Mouse (Mus musculus): Measurements from ENCODE around the gene Unc80. TPM values are rescaled to one million over a fixed set of nuclear protein-coding genes. Genes with fewer than 3 reads are reported as not detected.

Gene Unc80
- polyA plus RNA-seq (2015; fragmentation: Nextera tagmentation; extraction: Ambion mirVana): 3.9 and 4.3 TPM in 2 replicates

DNA sequence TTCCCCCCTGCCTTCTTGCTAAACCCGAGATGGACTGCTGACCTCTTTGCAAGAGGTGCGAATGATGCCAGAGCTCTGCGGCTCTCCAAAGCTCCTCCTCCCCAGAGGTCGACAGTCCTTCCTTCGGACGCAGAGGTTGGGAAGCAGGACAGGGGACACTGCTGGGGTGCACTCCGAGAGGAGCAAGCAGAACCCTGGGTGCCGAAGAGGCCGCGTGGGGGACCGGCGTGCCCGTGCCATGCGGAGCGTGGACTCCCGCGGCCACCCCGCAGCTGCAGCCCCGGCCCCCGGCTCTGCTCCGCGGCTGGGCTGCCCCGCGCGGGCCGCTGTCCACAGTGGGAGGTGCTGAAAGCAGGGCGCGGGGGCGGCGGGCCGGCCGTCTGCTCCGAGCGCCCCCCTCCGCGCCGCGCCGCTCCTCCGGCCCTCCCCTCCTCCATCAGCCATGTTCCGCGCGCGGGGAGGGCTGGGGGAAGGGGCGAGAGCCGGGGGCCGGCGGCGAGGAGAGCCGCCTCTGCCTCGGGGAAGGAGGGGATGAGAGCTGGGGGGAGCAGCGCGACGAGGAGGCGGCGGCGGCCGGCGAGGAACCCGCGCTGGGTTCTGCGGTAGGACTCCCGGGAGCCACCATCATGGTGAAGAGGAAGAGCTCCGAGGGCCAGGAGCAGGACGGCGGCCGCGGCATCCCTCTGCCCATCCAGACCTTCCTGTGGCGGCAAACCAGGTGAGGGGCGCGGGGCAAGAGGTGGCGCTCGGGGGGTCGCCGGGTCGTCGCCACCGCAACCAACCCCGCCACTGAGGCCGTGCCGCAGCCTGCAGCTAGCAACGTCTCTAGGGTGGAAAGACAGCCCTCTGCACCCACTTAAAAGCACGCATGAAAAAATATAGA is at the start of gene Unc80:
TSS of gene Unc80 (plus strand) at position 547 of the 883 bp plus-strand sequence.
- H3K36me3 ChIP-seq: no peaks in the 10 kb centered on the region; the same call in 1 of the 2 replicates
- peaks cover 12% of the 10 kb centered on the region for H3K4me1 ChIP-seq (replicated peaks)
- H3K27me3 ChIP-seq: no peaks in the 10 kb centered on the region
- H3K9me3 ChIP-seq: no peaks in the 10 kb centered on the region
- peak within 1 kb of the TSS; percentile 82 for H3K4me2 ChIP-seq
- H3K9ac ChIP-seq: peak within 1 kb of the TSS; percentile 88
- H3K27ac ChIP-seq: peak within 1 kb of the TSS; percentile 73
- under 1% methylated on average over 56 of the region's 83 CpGs for WGBS
- H3K4me3 ChIP-seq: peak within 1 kb of the TSS; percentile 74
- peak; percentile 94 for ATAC-seq (ENCODE audit: low FRiP score)

DNA sequence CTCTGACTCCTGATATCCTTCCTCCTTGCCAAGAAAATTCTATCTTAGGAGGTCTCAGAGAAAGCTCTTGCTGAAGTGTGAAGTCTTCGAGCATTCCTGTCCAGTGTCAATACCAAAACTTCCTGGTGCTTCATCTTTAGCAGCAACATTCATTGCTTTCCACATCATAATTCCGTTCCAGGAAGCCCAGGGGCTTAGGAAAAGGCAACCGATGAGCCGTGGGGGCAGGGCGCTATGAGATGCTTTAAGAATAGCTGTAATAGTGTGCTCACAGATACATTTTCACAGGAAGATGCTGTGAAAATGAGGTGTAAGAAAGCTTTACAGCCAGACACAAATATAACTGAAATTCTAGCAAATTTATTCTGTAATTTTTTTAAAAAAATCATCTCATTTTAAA is 42.1 kb upstream of the Unc80 start:
- H3K4me1 ChIP-seq (replicated peaks): no peaks in the 10 kb centered on the region
- WGBS: 95% methylated on average over 5 of the region's 5 CpGs
- no peak overlapping the region for H3K4me3 ChIP-seq
- no peak overlapping the region for H3K4me2 ChIP-seq
- ATAC-seq (ENCODE audit: low FRiP score): no peak
- H3K9me3 ChIP-seq: no peaks in the 10 kb centered on the region
- no peaks in the 10 kb centered on the region for H3K27me3 ChIP-seq
- H3K36me3 ChIP-seq: peaks cover 69% of the 10 kb centered on the region
- no peak overlapping the region for H3K27ac ChIP-seq
- H3K9ac ChIP-seq: no peak overlapping the region

DNA sequence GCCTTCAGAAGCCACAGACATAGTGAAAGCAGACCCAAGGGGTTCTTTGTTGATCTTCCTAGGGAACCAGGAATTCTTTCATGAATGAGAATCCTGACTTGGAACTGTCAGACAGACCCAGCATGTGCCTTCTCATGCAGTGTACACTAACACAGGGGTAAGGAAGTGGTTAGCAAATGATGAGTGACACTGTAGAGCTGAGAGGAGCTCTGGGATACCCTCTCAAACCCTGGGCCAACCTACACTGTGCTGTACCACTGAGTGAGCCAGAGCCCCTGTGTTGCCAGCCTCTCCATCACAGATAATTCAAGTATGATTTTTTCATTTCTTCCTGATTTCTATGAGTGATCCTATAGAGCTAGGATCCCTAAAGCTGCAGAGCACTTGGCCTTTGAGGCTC is 37.2 kb upstream of the Unc80 start:
- Histone ChIP-seq H3K4me1 (replicated peaks) (no peaks in the 10 kb centered on the region), H3K9ac (no peak overlapping the region), H3K27me3 (no peaks in the 10 kb centered on the region), H3K4me2 (no peak overlapping the region), H3K4me3 (no peak overlapping the region), H3K9me3 (no peaks in the 10 kb centered on the region), H3K27ac (peak overlapping the region; percentile 6; the same call in 1 of the 2 replicates), H3K36me3 (peaks cover 55% of the 10 kb centered on the region)
- no peak for ATAC-seq (ENCODE audit: low FRiP score)

DNA sequence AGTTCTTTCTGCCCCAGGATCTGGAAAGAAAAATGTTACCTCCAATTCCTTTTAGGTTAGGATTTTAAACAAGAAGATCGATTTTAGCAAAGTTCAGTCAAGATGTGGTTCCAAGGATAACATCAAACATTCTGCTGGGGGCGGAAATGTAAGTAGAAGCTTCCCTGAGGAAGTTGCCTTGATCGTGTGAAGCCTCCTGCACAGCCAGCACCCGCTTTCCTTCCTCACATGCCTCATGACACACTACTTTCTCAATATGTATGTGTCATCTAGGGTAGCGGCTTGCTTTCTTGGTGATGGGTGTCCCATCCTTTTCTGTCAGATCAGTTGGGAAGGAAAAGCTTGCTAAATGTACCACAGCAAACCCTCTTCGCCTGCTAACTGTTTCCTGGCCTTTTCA is 36.7 kb upstream of the Unc80 start:
- H3K27ac ChIP-seq: no peak overlapping the region
- H3K9ac ChIP-seq: no peak overlapping the region
- H3K36me3 ChIP-seq: peaks cover 50% of the 10 kb centered on the region
- no peaks in the 10 kb centered on the region for H3K27me3 ChIP-seq
- ATAC-seq (ENCODE audit: low FRiP score): no peak
- H3K9me3 ChIP-seq: no peaks in the 10 kb centered on the region
- WGBS: 90% methylated on average over 6 of the region's 6 CpGs
- H3K4me2 ChIP-seq: no peak overlapping the region
- no peak overlapping the region for H3K4me3 ChIP-seq
- no peaks in the 10 kb centered on the region for H3K4me1 ChIP-seq (replicated peaks)

DNA sequence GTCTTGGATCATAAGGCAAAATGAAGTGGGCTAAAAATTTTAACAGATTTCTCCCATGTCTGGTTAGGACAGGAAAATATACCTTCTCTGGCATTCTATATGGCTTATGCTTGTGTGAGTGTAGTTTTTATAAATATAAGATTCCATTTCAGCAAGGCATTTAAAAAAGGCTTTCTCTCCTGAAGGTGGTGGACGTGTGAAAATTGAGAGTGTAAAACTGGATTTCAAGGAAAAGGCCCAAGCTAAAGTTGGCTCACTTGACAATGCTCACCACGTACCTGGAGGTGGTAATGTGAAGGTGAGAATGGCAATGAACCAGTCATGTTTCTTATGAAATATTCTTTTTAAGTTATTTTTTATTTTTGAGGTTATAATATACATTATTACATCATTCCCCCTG is 30.1 kb upstream of the Unc80 start:
- no peak overlapping the region for H3K9ac ChIP-seq
- no peaks in the 10 kb centered on the region for H3K9me3 ChIP-seq
- no peak for ATAC-seq (ENCODE audit: low FRiP score)
- no peaks in the 10 kb centered on the region for H3K27me3 ChIP-seq
- no peaks in the 10 kb centered on the region for H3K4me1 ChIP-seq (replicated peaks)
- H3K4me3 ChIP-seq: no peak overlapping the region
- no peak overlapping the region for H3K4me2 ChIP-seq
- H3K36me3 ChIP-seq: peaks cover 56% of the 10 kb centered on the region
- H3K27ac ChIP-seq: no peak overlapping the region
- WGBS: 95% methylated on average over 2 of the region's 2 CpGs

DNA sequence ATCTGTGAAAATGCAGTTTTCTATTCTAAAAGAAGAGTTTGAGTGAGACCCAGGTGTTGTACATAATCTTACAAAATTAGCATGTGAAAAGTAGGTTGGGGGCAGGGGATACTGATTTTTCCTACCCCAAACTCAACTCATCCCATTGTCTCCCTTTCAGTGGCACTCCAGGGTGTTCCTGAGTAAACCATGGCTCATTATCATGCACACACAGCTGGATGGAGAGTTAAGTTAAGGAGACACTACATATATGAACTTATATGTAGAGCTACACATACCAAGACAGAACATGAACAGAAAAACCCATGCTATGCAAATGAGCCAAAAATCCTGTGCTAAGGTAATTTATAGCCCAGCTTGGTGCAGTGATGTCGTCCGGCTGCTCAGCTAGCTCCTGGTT is 25.2 kb upstream of the Unc80 start:
- WGBS: 67% methylated on average over 2 of the region's 2 CpGs
- Histone ChIP-seq H3K4me1 (replicated peaks) (no peaks in the 10 kb centered on the region), H3K9ac (no peak overlapping the region), H3K4me3 (no peak overlapping the region), H3K27me3 (no peaks in the 10 kb centered on the region), H3K36me3 (peaks cover 51% of the 10 kb centered on the region), H3K4me2 (no peak overlapping the region), H3K9me3 (no peaks in the 10 kb centered on the region), H3K27ac (no peak overlapping the region)
- ATAC-seq (ENCODE audit: low FRiP score): no peak

DNA sequence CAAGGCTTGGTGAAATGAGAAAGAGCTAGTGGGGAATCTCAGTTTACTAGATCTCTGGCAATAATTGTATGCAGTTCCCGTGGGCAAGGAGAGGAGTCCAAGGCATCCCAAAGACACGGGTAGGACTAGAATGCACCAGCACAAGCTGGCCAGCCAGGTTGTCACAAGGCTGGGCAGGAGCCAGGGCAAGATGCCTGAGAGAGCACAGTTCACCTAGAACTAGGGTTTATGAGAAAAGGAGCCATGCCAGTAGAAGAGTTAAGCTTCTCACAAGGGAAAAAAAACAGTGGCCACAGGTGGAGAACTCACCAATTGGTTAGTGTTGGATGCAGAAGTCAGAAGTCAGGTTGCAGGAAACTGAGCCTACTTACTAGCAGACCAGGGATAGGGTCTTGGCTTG is 18.7 kb upstream of the Unc80 start:
- Histone ChIP-seq H3K4me2 (no peak overlapping the region), H3K27me3 (no peaks in the 10 kb centered on the region), H3K4me3 (no peak overlapping the region), H3K4me1 (replicated peaks) (no peaks in the 10 kb centered on the region; the same call in 1 of the 2 replicates), H3K9ac (no peak overlapping the region), H3K9me3 (no peaks in the 10 kb centered on the region), H3K36me3 (peaks cover 3% of the 10 kb centered on the region), H3K27ac (no peak overlapping the region)
- 68% methylated on average over 2 of the region's 2 CpGs for WGBS
- no peak for ATAC-seq (ENCODE audit: low FRiP score)

DNA sequence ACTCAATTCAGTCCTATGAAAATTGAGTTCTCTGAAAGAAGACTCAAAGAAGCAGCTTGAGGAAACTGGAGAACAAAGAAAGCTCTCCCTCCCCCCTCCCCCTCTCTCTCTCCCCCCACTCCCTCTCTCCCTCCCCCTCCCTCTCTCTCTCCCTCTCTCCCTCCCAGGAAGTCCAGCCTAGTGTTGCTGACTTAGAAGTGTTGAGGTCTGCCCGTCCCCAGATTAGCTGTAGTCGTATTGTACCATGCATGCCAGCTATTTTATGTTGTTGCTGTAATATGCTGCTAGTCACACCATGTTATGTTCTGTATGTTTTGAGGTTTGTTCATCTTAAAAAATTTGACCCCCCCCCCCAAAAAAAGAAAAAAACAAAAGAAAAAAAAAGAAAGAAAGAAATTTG is 11.6 kb upstream of the Unc80 start:
- ATAC-seq (ENCODE audit: low FRiP score): no peak
- H3K4me2 ChIP-seq: no peak overlapping the region
- WGBS: 22% methylated on average over 2 of the region's 2 CpGs

DNA sequence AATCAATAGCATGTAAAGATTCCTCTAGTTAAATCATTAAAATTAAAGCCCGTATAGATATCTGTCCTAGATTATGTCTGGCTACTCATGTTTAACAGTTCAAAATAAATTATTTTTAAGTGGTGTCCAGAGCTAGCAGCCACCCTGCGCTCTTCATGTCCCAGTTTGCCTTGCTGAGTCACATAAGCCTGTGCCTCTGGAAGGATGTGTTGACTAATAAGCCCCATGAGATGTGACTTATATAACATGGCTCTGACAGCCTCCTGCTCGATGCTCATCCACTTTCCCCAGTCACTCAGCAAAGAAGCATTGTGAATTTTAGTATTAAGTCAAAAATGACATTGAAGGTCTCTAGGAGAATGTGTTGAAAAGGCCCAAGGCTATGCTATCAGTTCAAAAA is 10.4 kb upstream of the Unc80 start:
- no peaks in the 10 kb centered on the region for H3K9me3 ChIP-seq
- no peak for ATAC-seq (ENCODE audit: low FRiP score)
- WGBS: 75% methylated on average over 3 of the region's 3 CpGs
- no peaks in the 10 kb centered on the region for H3K27me3 ChIP-seq
- H3K4me2 ChIP-seq: no peak overlapping the region
- no peak overlapping the region for H3K4me3 ChIP-seq
- no peak overlapping the region for H3K9ac ChIP-seq
- no peaks in the 10 kb centered on the region for H3K4me1 ChIP-seq (replicated peaks)
- H3K27ac ChIP-seq: no peak overlapping the region
- no peaks in the 10 kb centered on the region for H3K36me3 ChIP-seq

More for the DNA sequence above, 11.6 kb upstream of the Unc80 start:
- no peaks in the 10 kb centered on the region for H3K36me3 ChIP-seq
- no peak overlapping the region for H3K4me3 ChIP-seq
- H3K9ac ChIP-seq: no peak overlapping the region
- H3K27me3 ChIP-seq: no peaks in the 10 kb centered on the region
- no peaks in the 10 kb centered on the region for H3K4me1 ChIP-seq (replicated peaks)
- H3K27ac ChIP-seq: no peak overlapping the region
- no peaks in the 10 kb centered on the region for H3K9me3 ChIP-seq

DNA sequence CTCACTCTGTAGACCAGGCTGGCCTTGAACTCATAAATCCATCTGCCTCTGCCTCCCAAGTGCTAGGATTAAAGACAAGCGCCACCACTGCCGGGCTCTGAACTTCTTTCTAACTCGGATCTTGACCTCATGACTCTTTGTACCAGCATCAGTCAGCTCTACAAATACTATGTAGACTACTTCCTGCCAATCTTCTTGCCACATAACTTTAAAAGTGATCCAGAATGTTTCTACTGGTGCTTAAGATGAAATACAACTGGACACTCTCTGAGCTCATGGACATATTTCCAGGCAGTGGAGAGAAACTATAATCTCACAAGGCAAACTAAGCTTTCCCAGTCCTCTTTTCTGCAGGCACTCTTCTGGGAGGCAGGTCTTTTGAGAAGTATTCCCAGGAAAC is 8.8 kb upstream of the Unc80 start:
- no peaks in the 10 kb centered on the region for H3K36me3 ChIP-seq
- no peak overlapping the region for H3K4me3 ChIP-seq
- H3K4me2 ChIP-seq: no peak overlapping the region
- no peaks in the 10 kb centered on the region for H3K4me1 ChIP-seq (replicated peaks)
- H3K9me3 ChIP-seq: no peaks in the 10 kb centered on the region
- no peaks in the 10 kb centered on the region for H3K27me3 ChIP-seq
- H3K27ac ChIP-seq: no peak overlapping the region
- 78% methylated on average over 3 of the region's 3 CpGs for WGBS
- no peak overlapping the region for H3K9ac ChIP-seq
- no peak for ATAC-seq (ENCODE audit: low FRiP score)

DNA sequence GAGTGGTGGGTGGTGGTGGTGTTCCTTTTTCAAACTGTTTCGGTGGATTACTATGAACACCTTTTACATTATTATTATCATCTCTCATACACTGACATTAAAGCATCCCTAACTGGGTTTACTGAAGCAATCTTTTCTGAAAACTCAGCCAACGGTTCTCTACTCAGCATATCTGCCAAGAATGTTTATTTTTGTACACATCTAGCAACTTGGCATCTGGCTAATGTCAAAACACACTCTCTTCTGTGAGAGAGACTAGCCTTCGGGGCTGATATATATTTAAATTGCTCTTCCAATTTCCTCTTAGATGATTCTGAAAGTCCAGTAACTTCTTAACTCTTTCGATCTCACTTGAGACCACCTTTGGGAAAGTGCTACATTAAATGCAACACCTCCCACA is 7.3 kb upstream of the Unc80 start:
- Histone ChIP-seq H3K4me2 (no peak overlapping the region), H3K9me3 (no peaks in the 10 kb centered on the region), H3K27ac (no peak overlapping the region), H3K36me3 (no peaks in the 10 kb centered on the region), H3K4me1 (replicated peaks) (no peaks in the 10 kb centered on the region), H3K27me3 (no peaks in the 10 kb centered on the region), H3K9ac (no peak overlapping the region), H3K4me3 (no peak overlapping the region)
- 90% methylated on average over 4 of the region's 4 CpGs for WGBS
- no peak for ATAC-seq (ENCODE audit: low FRiP score)

DNA sequence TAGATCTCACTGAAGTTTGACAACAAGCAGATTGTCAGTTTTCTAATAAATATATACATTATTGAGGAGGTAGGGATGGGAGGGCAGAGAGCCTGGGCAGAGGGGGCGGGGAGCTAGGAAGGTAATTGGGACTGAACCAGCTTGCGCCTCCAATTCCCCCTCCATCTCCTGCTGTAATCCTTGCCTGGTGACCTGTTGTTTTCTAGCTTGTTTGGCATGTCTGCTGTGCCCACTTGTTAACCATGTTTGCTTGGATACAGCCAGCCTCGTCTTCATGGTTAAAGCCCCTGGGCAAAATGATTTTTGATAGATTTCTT is 495 bp downstream of the Unc80 start:
- peak overlapping the region; percentile 82 for H3K4me2 ChIP-seq
- 10% methylated on average over 3 of the region's 3 CpGs for WGBS
- H3K9me3 ChIP-seq: no peaks in the 10 kb centered on the region
- peak overlapping the region; percentile 88 for H3K9ac ChIP-seq
- H3K36me3 ChIP-seq: no peaks in the 10 kb centered on the region; the same call in 1 of the 2 replicates
- H3K27ac ChIP-seq: no peak overlapping the region
- peaks cover 12% of the 10 kb centered on the region for H3K4me1 ChIP-seq (replicated peaks)
- peak; percentile 60; the same call in 1 of the 2 replicates for ATAC-seq (ENCODE audit: low FRiP score)
- H3K4me3 ChIP-seq: peak overlapping the region; percentile 74
- no peaks in the 10 kb centered on the region for H3K27me3 ChIP-seq

DNA sequence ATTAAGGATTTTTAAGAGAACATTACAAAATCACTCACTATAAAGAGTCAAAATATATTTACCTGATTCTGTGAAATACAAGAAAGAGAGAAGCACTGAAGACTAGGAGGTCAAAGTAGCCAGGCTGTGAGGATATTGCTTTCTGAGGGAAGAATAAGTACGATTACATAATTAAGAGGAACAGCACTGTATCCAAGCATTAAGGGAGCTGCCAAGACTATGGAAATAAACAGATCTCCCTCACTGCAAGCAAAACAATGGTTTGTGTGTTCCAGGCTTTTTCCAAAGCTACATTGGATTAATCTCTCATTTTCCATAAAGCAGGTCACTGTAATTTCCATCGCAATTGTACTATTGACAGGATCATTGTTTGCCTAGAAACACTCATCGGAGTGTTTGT is 14.6 kb downstream of the Unc80 start:
- no peak for ATAC-seq (ENCODE audit: low FRiP score)
- no peak overlapping the region for H3K27ac ChIP-seq
- H3K4me3 ChIP-seq: no peak overlapping the region
- H3K9me3 ChIP-seq: no peaks in the 10 kb centered on the region
- no peaks in the 10 kb centered on the region for H3K27me3 ChIP-seq
- 80% methylated on average over 3 of the region's 3 CpGs for WGBS
- H3K4me1 ChIP-seq (replicated peaks): no peaks in the 10 kb centered on the region
- no peak overlapping the region for H3K4me2 ChIP-seq
- H3K36me3 ChIP-seq: 0 out of 2 replicates have a peak, but pooled peaks cover 2% of the 10 kb centered on the region
- no peak overlapping the region for H3K9ac ChIP-seq
